Comparison of ENCODE assay signal across 8 mouse cellular contexts in the genomic region with DNA sequence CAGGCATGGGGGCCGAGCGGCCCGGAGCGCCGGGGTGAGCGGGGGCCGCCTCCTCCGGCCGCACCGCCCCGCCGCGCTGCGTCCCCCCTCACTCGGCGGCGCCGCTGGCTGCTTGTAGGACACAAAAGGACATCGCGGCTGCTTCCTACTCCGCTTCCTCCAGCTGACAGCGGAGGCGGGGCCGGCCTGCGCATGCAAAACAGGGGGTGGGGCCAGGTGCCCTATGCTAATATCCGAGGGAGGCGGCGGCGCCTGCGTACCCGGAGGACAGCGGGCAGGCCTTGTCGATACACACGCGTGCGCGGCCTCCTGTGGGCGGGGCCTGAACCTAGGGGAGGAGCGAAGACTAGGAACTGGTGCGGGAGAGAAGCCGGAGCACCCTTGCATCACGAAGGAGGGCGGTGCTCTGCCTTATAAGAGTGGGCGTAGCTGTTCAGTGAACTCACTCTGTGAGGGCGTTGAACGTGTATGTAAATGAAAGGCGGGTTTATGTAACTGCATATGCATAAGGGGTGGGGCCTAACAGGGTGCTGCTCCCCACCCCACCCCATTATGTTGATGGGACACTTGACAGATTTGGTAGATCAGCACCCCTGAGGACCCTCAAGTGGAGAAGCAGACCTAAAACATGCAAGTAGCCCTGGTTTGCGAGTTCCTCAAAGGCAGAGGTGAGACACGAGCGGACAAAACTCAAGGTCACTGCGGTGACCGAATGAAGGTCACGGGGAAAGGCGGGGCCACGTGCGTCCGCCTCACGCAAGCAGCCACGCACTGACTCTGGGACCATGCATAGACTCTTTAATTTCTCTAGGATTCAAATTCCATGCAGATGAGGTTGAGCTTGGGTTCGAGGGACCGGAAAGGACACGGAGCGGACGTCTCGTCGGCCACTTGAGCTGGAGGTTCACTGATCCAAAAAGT. TPM values are rescaled to one million over a fixed set of nuclear protein-coding genes. Genes with fewer than 3 reads are reported as not detected.
DNase-seq lines count a peak whose midpoint lies in the region; ATAC-seq and TF ChIP-seq lines count a peak whose summit lies in the region.

A gene (minus strand): TSS at position 167 of the 921 bp plus-strand sequence.

- peak within 1 kb of the TSS; percentile 92 for H3K9ac ChIP-seq in hindbrain, embryonic 13.5 days

- ATAC-seq in Patski, result peak; percentile 86
- ATAC-seq in hindbrain, embryonic 13.5 days (ENCODE audit: low FRiP score), result peak; percentile 94

- WGBS in hindbrain, embryonic 13.5 days, result 2% methylated on average over 56 of the region's 66 CpGs

- peak within 1 kb of the TSS; percentile 80 for H3K4me3 ChIP-seq in hindbrain, embryonic 13.5 days

- peaks cover 53% of the 10 kb centered on the region for H3K4me1 ChIP-seq in hindbrain, embryonic 13.5 days (replicated peaks)

- H3K4me2 ChIP-seq in hindbrain, embryonic 13.5 days, result peak within 1 kb of the TSS; percentile 96

- peaks cover 5% of the 10 kb centered on the region; the same call in 1 of the 2 replicates for H3K36me3 ChIP-seq in hindbrain, embryonic 13.5 days

- peak; percentile 98 for DNase-seq in Patski (ENCODE audit: low read depth, low spot score)
- DNase-seq in cerebellum, postnatal 14 days, result peak; percentile 100
- peak; percentile 99 to 100 for DNase-seq in frontal cortex, postnatal 14 days (ENCODE audit: low spot score in 2 of 2)
- DNase-seq in layer of hippocampus, postnatal 25 days (ENCODE audit: extremely low spot score in 1 of 2, low spot score in 1 of 2), result peak; percentile 92 to 98
- DNase-seq in lung, postnatal 25 days (ENCODE audit: low spot score), result peak; percentile 100
- peak; percentile 100 for DNase-seq in retina, embryonic 14.5 days (ENCODE audit: low spot score)
- DNase-seq in thymus, postnatal 4 days, result peak; percentile 100

- no peak for TF ChIP-seq CTCF in Patski (IDR thresholded peaks at IDR 0.05)

- H3K27ac ChIP-seq in hindbrain, embryonic 13.5 days, result peak within 1 kb of the TSS; percentile 94

- H3K9me3 ChIP-seq in hindbrain, embryonic 13.5 days, result no peaks in the 10 kb centered on the region

- in situ Hi-C loops in Patski (cut with MboI; ENCODE audit: low pct_unique_long_range_greater_than_20kb), result loop anchor here (5.0 kb wide), 1 partner anchor 55 kb away; a partner anchor contains a TSS

- CTCF ChIA-PET in Patski (lab: Charles Lee), result interaction anchor here (0.7 to 4.7 kb wide), 6 partner anchors 18 to 98 kb away, joined by 3 to 36 read pairs (median 5); a partner anchor contains a TSS

- POLR2A ChIA-PET in Patski (lab: Charles Lee), result interaction anchor here (0.6 to 3.7 kb wide), 9 partner anchors 10 to 82 kb away, joined by 3 to 24 read pairs (median 4); a partner anchor contains a TSS

- H3K27me3 ChIP-seq in Patski, result no peaks in the 10 kb centered on the region
- H3K27me3 ChIP-seq in hindbrain, embryonic 13.5 days, result peaks cover 45% of the 10 kb centered on the region

RNA-seq across cellular contexts. Expression of the gene that starts here (rescaled TPM):
- polyA plus RNA-seq in Patski (2021), result 96.1 TPM
- polyA plus RNA-seq in hindbrain, embryonic 13.5 days (2015; fragmentation: Nextera tagmentation; extraction: Ambion mirVana), result 15.8 and 16.6 TPM in 2 replicates
- 10 to 100 TPM; 56.2 to 57.7 TPM for total RNA-seq in layer of hippocampus, postnatal 25 days (2021)

Comparison
In these comparisons a context has a peak if more than half of its experiments do, and no peak if none do; other contexts are left out.
1. Peak in every context shown above with its lines: DNase-seq, ATAC-seq, H3K4me3 ChIP-seq and H3K27ac ChIP-seq.